Mouse (Mus musculus): ENCODE measurements around the gene Dmd. TPM values are rescaled to one million over a fixed set of nuclear protein-coding genes. Genes with fewer than 3 reads are reported as not detected.

Dmd gene
- polyA plus RNA-seq, 1 experiment from 2014 or later: 19.2 TPM

GRCm38 (mm10) chrX:85089506-85089905, 2140.8 kb downstream of the Dmd start:
- DNase-seq (ENCODE audit: low spot score) (no peak), ATAC-seq (ENCODE audit: insufficient number of reproducible peaks, low FRiP score, low TSS enrichment, low read depth) (no peak)
- H3K36me3 ChIP-seq (ENCODE audit: control insufficient read depth, insufficient read depth, low read length): no peaks in the 10 kb centered on the region
- H3K9me3 ChIP-seq (ENCODE audit: control insufficient read depth, low read length): no peaks in the 10 kb centered on the region
- 86% methylated on average over 7 of the region's 7 CpGs for WGBS
- H3K4me2 ChIP-seq (ENCODE audit: low read depth, severe bottlenecking): no peak overlapping the region
- H3K27ac ChIP-seq (replicated peaks; ENCODE audit: low read depth, low read length): no peak overlapping the region
- no peak overlapping the region for H3K9ac ChIP-seq (ENCODE audit: low read length)
- no peak overlapping the region for H3K4me3 ChIP-seq (ENCODE audit: low read depth, low read length)
- no peaks in the 10 kb centered on the region for H3K27me3 ChIP-seq (ENCODE audit: control insufficient read depth, insufficient read depth, low read length)
- no peaks in the 10 kb centered on the region for H3K4me1 ChIP-seq (ENCODE audit: control insufficient read depth, insufficient read depth, low read length)

GRCm38 (mm10) chrX:85093354-85093753, 2144.7 kb downstream of the Dmd start:
- no peak for DNase-seq (ENCODE audit: low spot score)

DNA sequence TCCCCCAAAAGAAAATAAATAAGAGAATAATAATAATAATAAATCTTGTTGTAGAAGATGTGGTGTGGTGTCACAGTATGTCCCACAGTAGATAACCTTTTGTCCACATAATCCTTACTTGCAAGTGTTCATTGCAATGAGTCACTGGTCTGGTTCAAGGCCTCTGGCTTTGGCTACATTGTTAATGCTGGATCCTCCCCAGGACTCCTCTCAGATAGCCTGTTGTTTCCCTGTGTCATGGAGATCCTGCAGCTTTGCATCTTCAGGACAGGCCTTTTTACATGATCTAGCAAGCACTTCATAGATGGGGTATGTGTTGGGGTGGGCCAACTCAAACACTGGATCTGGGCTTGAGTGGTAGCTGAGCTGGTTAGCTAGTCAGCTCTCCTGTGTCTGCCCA, 2150.0 kb downstream of the Dmd start:
- no peaks in the 10 kb centered on the region for H3K27me3 ChIP-seq (ENCODE audit: control insufficient read depth, insufficient read depth, low read length)
- no peaks in the 10 kb centered on the region for H3K36me3 ChIP-seq (ENCODE audit: control insufficient read depth, insufficient read depth, low read length)
- H3K9ac ChIP-seq (ENCODE audit: low read length): no peak overlapping the region
- no peaks in the 10 kb centered on the region for H3K9me3 ChIP-seq (ENCODE audit: control insufficient read depth, low read length)
- DNase-seq (ENCODE audit: low spot score) (no peak), ATAC-seq (ENCODE audit: insufficient number of reproducible peaks, low FRiP score, low TSS enrichment, low read depth) (no peak)
- H3K4me2 ChIP-seq (ENCODE audit: low read depth, severe bottlenecking): no peak overlapping the region
- no peak overlapping the region for H3K4me3 ChIP-seq (ENCODE audit: low read depth, low read length)
- H3K4me1 ChIP-seq (ENCODE audit: control insufficient read depth, insufficient read depth, low read length): no peaks in the 10 kb centered on the region
- H3K27ac ChIP-seq (replicated peaks; ENCODE audit: low read depth, low read length): no peak overlapping the region

More at GRCm38 (mm10) chrX:85093354-85093753, 2144.7 kb downstream of the Dmd start:
- Histone ChIP-seq H3K27me3 (ENCODE audit: control insufficient read depth, insufficient read depth, low read length) (no peaks in the 10 kb centered on the region), H3K4me3 (ENCODE audit: low read depth, low read length) (no peak overlapping the region), H3K36me3 (ENCODE audit: control insufficient read depth, insufficient read depth, low read length) (no peaks in the 10 kb centered on the region), H3K9me3 (ENCODE audit: control insufficient read depth, low read length) (no peaks in the 10 kb centered on the region), H3K27ac (replicated peaks; ENCODE audit: low read depth, low read length) (no peak overlapping the region), H3K4me1 (ENCODE audit: control insufficient read depth, insufficient read depth, low read length) (no peaks in the 10 kb centered on the region), H3K4me2 (ENCODE audit: low read depth, severe bottlenecking) (no peak overlapping the region), H3K9ac (ENCODE audit: low read length) (no peak overlapping the region)
- ATAC-seq (ENCODE audit: insufficient number of reproducible peaks, low FRiP score, low TSS enrichment, low read depth): no peak

- no peak overlapping the region for H3K27ac ChIP-seq (replicated peaks; ENCODE audit: low read depth, low read length)
These were observed 2163.7 kb downstream of the Dmd start for GRCm38 (mm10) chrX:85112418-85112817.

GRCm38 (mm10) chrX:85132706-85133105, 2184.0 kb downstream of the Dmd start:
- H3K9me3 ChIP-seq (ENCODE audit: control insufficient read depth, low read length): no peaks in the 10 kb centered on the region
- no peaks in the 10 kb centered on the region for H3K27me3 ChIP-seq (ENCODE audit: control insufficient read depth, insufficient read depth, low read length)
- no peak for DNase-seq (ENCODE audit: low spot score)
- H3K36me3 ChIP-seq (ENCODE audit: control insufficient read depth, insufficient read depth, low read length): no peaks in the 10 kb centered on the region
- no peak overlapping the region for H3K27ac ChIP-seq (replicated peaks; ENCODE audit: low read depth, low read length)
- 82% methylated on average over 3 of the region's 3 CpGs for WGBS
- H3K9ac ChIP-seq (ENCODE audit: low read length): no peak overlapping the region
- no peak overlapping the region for H3K4me2 ChIP-seq (ENCODE audit: low read depth, severe bottlenecking)
- no peak overlapping the region for H3K4me3 ChIP-seq (ENCODE audit: low read depth, low read length)
- no peak for ATAC-seq (ENCODE audit: insufficient number of reproducible peaks, low FRiP score, low TSS enrichment, low read depth)
- no peaks in the 10 kb centered on the region for H3K4me1 ChIP-seq (ENCODE audit: control insufficient read depth, insufficient read depth, low read length)

More at GRCm38 (mm10) chrX:85112418-85112817, 2163.7 kb downstream of the Dmd start:
- Histone ChIP-seq H3K4me3 (ENCODE audit: low read depth, low read length) (no peak overlapping the region), H3K36me3 (ENCODE audit: control insufficient read depth, insufficient read depth, low read length) (no peaks in the 10 kb centered on the region), H3K4me2 (ENCODE audit: low read depth, severe bottlenecking) (no peak overlapping the region), H3K9me3 (ENCODE audit: control insufficient read depth, low read length) (no peaks in the 10 kb centered on the region), H3K27me3 (ENCODE audit: control insufficient read depth, insufficient read depth, low read length) (no peaks in the 10 kb centered on the region), H3K9ac (ENCODE audit: low read length) (no peak overlapping the region), H3K4me1 (ENCODE audit: control insufficient read depth, insufficient read depth, low read length) (no peaks in the 10 kb centered on the region)
- ATAC-seq (ENCODE audit: insufficient number of reproducible peaks, low FRiP score, low TSS enrichment, low read depth): no peak
- DNase-seq (ENCODE audit: low spot score): no peak

DNA sequence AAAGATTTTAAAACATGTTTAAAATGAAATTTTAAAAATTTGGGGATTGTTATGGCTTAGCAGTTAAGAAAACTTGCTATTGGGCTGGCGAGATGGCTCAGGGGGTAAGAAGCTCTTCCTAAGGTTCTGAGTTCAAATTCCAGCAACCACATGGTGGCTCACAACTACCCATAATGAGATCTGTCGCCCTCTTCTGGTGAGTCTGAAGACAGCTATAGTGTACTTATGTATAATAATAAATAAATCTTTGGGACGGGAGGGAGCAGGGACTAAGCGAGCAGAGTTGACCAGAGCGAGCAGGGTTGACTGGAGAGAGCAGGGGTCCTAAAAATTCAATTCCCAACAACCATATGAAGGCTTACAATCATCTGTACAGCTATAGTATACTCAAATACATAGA, 2188.6 kb downstream of the Dmd start:
- Histone ChIP-seq H3K36me3 (ENCODE audit: control insufficient read depth, insufficient read depth, low read length) (no peaks in the 10 kb centered on the region), H3K9me3 (ENCODE audit: control insufficient read depth, low read length) (no peaks in the 10 kb centered on the region), H3K4me2 (ENCODE audit: low read depth, severe bottlenecking) (no peak overlapping the region), H3K27me3 (ENCODE audit: control insufficient read depth, insufficient read depth, low read length) (no peaks in the 10 kb centered on the region), H3K4me3 (ENCODE audit: low read depth, low read length) (no peak overlapping the region), H3K4me1 (ENCODE audit: control insufficient read depth, insufficient read depth, low read length) (no peaks in the 10 kb centered on the region), H3K27ac (replicated peaks; ENCODE audit: low read depth, low read length) (no peak overlapping the region), H3K9ac (ENCODE audit: low read length) (no peak overlapping the region)
- ATAC-seq (ENCODE audit: insufficient number of reproducible peaks, low FRiP score, low TSS enrichment, low read depth) (no peak), DNase-seq (ENCODE audit: low spot score) (no peak)
- 87% methylated on average over 5 of the region's 5 CpGs for WGBS

- Histone ChIP-seq H3K4me3 (ENCODE audit: low read depth, low read length) (no peak overlapping the region), H3K27ac (replicated peaks; ENCODE audit: low read depth, low read length) (no peak overlapping the region), H3K4me1 (ENCODE audit: control insufficient read depth, insufficient read depth, low read length) (no peaks in the 10 kb centered on the region), H3K27me3 (ENCODE audit: control insufficient read depth, insufficient read depth, low read length) (no peaks in the 10 kb centered on the region), H3K4me2 (ENCODE audit: low read depth, severe bottlenecking) (no peak overlapping the region), H3K9me3 (ENCODE audit: control insufficient read depth, low read length) (no peaks in the 10 kb centered on the region), H3K36me3 (ENCODE audit: control insufficient read depth, insufficient read depth, low read length) (no peaks in the 10 kb centered on the region), H3K9ac (ENCODE audit: low read length) (no peak overlapping the region)
- 67% methylated on average over 2 of the region's 2 CpGs for WGBS
- DNase-seq (ENCODE audit: low spot score) (no peak), ATAC-seq (ENCODE audit: insufficient number of reproducible peaks, low FRiP score, low TSS enrichment, low read depth) (no peak)
These were observed 2222.6 kb downstream of the Dmd start for GRCm38 (mm10) chrX:85171264-85171663.

GRCm38 (mm10) chrX:85187565-85187964, 2238.9 kb downstream of the Dmd start:
- Histone ChIP-seq H3K4me1 (ENCODE audit: control insufficient read depth, insufficient read depth, low read length) (no peaks in the 10 kb centered on the region), H3K27ac (replicated peaks; ENCODE audit: low read depth, low read length) (no peak overlapping the region), H3K27me3 (ENCODE audit: control insufficient read depth, insufficient read depth, low read length) (no peaks in the 10 kb centered on the region), H3K9ac (ENCODE audit: low read length) (no peak overlapping the region), H3K4me2 (ENCODE audit: low read depth, severe bottlenecking) (no peak overlapping the region), H3K9me3 (ENCODE audit: control insufficient read depth, low read length) (no peaks in the 10 kb centered on the region), H3K4me3 (ENCODE audit: low read depth, low read length) (no peak overlapping the region), H3K36me3 (ENCODE audit: control insufficient read depth, insufficient read depth, low read length) (no peaks in the 10 kb centered on the region)
- ATAC-seq (ENCODE audit: insufficient number of reproducible peaks, low FRiP score, low TSS enrichment, low read depth) (no peak), DNase-seq (ENCODE audit: low spot score) (no peak)
- WGBS: 68% methylated on average over 2 of the region's 2 CpGs

DNA sequence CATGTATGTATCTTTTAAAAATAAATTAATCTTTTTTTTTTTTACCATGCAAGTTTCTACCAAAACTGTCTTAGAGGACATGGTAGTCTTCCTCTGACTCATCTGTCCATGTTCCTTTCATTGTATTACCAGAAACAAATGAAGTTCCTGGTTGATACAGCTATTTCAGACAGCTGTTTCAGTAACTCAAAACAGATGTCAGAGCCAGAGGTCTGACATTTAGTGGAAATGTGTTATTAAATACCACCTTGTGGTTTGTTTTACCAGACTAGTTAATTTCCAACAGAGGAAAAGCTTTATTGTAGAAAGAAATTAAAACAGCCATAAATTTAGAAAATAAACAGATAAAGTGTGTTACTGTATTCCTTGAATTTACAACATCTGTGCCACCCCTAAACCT, 2245.2 kb downstream of the Dmd start:
- ATAC-seq (ENCODE audit: insufficient number of reproducible peaks, low FRiP score, low TSS enrichment, low read depth) (no peak; the same call in 1 of the 2 replicates), DNase-seq (ENCODE audit: low spot score) (no peak)
- no peaks in the 10 kb centered on the region for H3K4me1 ChIP-seq (ENCODE audit: control insufficient read depth, insufficient read depth, low read length)
- no peak overlapping the region for H3K9ac ChIP-seq (ENCODE audit: low read length)
- no peak overlapping the region for H3K4me2 ChIP-seq (ENCODE audit: low read depth, severe bottlenecking)
- no peak overlapping the region for H3K27ac ChIP-seq (replicated peaks; ENCODE audit: low read depth, low read length)
- no peaks in the 10 kb centered on the region for H3K9me3 ChIP-seq (ENCODE audit: control insufficient read depth, low read length)
- no peak overlapping the region for H3K4me3 ChIP-seq (ENCODE audit: low read depth, low read length)
- H3K36me3 ChIP-seq (ENCODE audit: control insufficient read depth, insufficient read depth, low read length): no peaks in the 10 kb centered on the region
- H3K27me3 ChIP-seq (ENCODE audit: control insufficient read depth, insufficient read depth, low read length): no peaks in the 10 kb centered on the region

Data from limb, embryonic 11.5 days (tissue).